Mouse (Mus musculus) ovary, postnatal 36 days (tissue): ENCODE data around the gene Coq8a.

Experiments
- DNase-seq: peaks from one replicate; pipeline ENCODE4 v3.0.0; 2022; ENCODE audit warnings: low spot score, mixed read lengths

Gene Coq8a

GRCm38 (mm10) chr1:180175167-180175566 lies 24.2 kb downstream of the Coq8a start:
- DNase-seq, result no peak

- no peak for DNase-seq
Observed at GRCm38 (mm10) chr1:180174718-180175117, 24.7 kb downstream of the Coq8a start.

DNA sequence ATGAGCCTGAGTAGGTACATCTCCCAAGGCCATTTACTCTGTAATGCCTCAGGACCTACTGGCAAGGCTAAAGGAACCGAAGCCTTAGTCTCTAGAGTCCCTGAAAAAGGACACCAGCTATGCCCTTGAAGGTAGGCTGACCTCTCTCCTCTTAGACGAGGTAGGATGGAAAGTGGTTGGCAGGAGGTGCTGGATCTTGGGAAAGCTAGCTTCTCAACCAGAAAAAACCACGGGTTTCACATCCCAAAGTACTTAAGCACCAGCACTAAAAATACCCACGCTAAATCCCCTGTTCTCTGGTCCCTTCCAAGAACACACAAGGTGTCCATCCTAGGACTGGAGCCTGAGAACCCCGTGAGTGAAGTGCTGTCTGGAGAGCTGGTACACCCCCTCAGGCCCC lies 26.4 kb downstream of the Coq8a start:
- DNase-seq, result no peak

DNA sequence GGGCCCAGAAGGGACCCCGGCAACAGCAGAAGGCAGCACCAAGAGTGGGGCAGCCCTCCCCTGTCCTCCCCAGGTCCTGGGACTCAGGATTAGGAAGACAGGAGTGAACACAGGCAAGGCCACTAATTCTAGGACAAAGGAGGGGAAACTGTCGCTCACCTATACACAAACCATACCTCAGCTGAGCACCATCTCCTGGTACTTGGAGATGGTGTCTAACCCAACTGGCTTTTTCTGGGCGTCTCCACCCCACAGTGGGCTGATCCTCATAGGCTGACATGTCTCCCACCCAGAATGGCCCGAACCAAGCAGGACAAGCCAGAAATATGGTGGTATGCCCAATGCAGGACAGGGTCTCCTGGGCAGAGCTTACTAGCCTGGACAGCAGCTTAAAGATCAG lies 26.8 kb downstream of the Coq8a start:
- no peak for DNase-seq

DNA sequence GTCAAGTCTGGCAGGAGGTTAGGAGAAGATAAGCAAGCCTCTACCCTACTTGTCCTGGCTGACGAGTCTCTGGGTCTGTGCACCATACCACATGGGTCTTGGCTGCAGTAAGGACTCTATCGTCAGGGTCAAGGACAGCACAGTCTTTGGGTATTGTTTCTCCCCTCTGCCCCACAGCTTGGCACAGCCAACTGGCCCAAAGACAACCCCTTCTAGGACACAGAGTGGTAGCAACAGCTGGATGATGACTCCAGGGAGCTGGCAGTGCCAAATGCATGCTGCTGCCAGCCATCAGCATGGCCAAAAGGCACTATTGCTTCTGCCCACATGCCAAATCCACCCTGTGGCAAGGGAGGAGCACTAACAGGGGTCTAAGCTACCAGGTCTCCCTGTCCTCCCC lies 27.5 kb downstream of the Coq8a start:
- no peak for DNase-seq

GRCm38 (mm10) chr1:180170071-180170470 lies 29.3 kb downstream of the Coq8a start:
- no peak for DNase-seq

DNA sequence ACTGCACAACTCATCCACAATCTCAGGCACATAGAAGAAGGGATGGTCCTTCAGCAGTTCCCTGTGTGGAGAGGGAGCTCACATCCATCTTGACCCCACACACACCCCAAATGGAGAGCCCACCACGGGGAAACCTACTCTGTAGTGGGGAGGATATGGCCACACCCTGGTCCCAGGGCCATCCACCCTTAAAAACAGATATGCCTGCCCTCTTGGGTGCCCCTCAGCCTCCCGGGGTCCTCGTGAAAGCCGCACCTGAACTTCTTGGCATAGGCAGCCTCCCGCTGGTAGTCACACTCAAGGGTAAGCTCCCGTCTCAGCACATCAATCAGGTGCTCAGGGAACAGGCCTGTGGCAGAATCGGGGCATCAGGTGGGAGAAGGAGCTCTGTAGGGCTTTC lies 30.2 kb downstream of the Coq8a start:
- DNase-seq, result no peak

DNA sequence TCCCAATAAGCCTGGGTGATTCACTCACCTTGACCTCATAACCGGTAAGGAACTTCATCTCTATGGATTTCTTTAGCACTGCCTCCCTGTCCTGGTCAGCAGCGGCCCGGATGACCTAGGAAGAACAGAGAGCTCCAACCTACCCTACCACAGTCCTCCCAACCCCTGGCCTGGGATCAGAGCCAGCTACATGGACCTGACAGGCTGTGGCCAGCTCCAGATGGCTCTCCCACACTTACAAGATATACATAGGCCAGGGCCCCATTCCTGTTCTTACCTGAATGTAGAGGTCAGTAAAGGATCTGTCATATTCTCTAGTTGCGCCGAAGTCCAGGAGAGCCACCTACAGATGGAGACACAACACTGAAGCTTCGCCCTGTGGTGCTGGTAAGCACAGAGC lies 31.1 kb downstream of the Coq8a start:
- DNase-seq, result no peak

- DNase-seq, result no peak
Observed at GRCm38 (mm10) chr1:180166533-180166932, 32.9 kb downstream of the Coq8a start.

- no peak for DNase-seq
Observed at GRCm38 (mm10) chr1:180162986-180163385, 36.4 kb downstream of the Coq8a start.

- no peak for DNase-seq
Observed at GRCm38 (mm10) chr1:180161566-180162355, 37.6 kb downstream of the Coq8a start.

GRCm38 (mm10) chr1:180161160-180161559 lies 38.2 kb downstream of the Coq8a start:
- DNase-seq, result no peak

DNA sequence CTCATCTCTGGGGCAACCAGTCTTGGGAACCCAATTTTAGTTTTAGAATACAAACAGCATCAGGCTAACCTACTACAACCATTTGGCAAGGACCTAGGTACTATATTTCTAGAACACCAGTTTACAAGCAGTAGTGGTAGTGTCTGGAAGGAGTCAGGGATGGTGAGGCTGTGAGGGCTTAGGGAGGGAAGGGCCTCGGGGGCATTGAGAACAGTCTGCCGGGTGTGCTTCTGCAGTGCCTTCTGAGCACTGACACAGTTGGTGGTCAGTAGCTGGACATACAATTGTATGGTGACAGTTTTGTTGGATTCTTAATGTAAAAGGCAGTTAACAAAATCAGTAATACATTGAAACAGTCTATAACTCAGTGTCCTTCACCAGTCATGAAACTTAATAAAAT lies 38.9 kb downstream of the Coq8a start:
- no peak for DNase-seq

- no peak for DNase-seq
Observed at GRCm38 (mm10) chr1:180158648-180159047, 40.8 kb downstream of the Coq8a start.

DNA sequence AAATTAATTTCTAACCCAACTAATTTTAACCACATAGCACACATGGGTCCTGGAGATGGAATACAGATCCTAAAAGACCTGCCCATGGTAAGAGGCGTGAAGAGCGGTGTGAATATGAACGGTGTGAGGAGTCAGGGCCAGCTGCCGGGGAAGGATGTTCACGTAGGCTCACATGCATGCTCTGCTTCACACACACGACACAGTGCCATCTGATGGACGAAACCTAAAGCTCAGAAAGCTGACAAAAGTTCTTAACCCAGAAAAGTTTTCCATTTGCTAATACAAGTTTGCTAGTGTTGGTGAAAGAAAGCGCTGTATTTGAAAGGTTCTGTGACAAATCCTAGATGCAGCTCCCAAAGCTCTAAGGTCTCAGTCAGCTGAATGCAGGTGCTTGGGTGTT lies 48.2 kb downstream of the Coq8a start:
- no peak for DNase-seq

- DNase-seq, result no peak
Observed at GRCm38 (mm10) chr1:180148563-180148962, 50.8 kb downstream of the Coq8a start.

- DNase-seq, result no peak
Observed at GRCm38 (mm10) chr1:180148036-180148435, 51.4 kb downstream of the Coq8a start.

- DNase-seq, result no peak
Observed at GRCm38 (mm10) chr1:180140970-180141369, 58.4 kb downstream of the Coq8a start.

DNA sequence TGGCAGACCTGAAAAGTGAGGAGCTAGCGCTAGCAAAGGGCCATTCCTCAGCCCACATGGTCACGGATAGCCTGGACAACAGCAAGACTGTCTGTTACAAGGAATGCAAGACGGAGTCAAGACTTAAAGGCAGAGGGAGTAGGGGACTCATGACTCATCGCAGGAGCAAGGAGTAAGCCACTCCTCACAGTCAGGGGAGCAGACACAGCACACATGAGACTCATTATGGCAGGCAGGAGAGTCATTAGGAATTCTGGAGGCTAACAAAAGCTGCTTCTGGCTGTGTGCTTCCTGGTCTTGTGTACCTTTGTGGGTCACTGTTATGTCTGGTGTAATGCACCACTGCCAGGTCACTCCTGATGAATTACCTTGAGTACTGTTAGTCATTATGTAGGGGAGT lies 60.2 kb downstream of the Coq8a start:
- no peak for DNase-seq

DNA sequence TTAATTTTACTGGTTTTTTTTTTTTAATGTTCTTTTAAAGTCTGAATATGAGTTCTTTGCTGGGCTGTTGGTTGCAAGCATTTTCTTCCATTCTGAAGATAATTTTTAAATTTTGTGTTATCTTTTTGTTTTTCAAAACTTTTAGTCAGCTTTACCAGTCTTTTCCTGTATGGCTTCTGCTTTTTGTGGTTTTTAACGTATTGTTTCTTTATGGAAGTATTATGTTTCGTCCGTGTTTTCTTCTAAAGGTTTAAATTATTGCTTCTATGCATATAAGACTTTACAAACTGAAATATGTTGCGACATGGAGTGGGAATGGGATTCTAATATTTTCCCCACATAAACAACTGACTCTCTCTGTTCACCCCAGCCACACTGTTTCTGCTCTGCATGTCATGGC lies 67.2 kb downstream of the Coq8a start:
- DNase-seq, result no peak

DNA sequence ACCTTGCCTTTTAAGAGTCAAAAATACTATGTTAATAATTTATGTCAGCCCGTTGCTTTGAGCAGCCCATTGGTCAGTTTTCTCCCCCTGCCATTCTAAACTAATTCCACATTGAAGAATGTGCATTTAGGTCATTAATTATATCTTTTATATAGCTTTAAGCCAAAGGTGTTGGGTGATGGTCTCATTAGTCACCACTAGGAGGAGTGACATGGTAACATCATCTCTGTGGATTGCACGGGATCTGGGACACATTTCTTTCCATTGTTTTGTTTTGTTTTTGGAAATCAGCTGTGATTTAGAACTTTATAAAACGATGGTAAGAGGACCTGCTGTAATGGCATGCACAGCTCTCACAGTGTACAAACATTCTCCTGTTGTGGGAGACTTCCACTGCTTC lies 68.0 kb downstream of the Coq8a start:
- no peak for DNase-seq

GRCm38 (mm10) chr1:180128077-180128792 lies 71.2 kb downstream of the Coq8a start:
- no peak for DNase-seq

DNA sequence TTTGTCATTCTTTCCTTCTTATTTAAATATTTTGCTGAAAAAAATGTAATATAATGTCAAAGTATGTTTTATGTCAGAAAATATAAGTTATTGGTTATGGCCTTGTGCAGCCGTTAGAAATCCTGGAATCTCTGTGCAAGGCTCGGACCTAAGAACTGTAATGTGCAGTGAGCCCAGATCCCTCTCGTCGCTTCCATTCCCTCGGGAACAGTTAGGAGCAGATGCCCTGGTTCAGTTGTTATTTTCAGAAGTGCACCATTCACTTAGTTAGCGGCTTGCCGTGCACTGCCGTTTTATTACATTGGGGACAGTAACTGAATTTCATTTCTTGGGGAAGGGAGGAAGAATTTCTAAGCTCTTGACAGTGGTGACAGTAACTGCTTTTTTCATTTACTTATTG lies 81.2 kb downstream of the Coq8a start:
- no peak for DNase-seq

- no peak for DNase-seq
Observed at GRCm38 (mm10) chr1:180116525-180116924, 82.9 kb downstream of the Coq8a start.
